Mouse (Mus musculus): ENCODE data around the gene Btg4. TPM values are rescaled to one million over a fixed set of nuclear protein-coding genes. Genes with fewer than 3 reads are reported as not detected.

Btg4 gene
- total RNA-seq, 2 experiments from 2014 or later: not detected

- no peak for DNase-seq (ENCODE audit: low spot score in 2 of 2)
Measured at GRCm38 (mm10) chr9:51165312-51166180, 104.8 kb downstream of the Btg4 start, which contains the start of gene Gm32742. TSS of gene Gm32742 (minus strand) at chr9:51165517.

GRCm38 (mm10) chr9:51167954-51168353 lies 107.3 kb downstream of the Btg4 start:
- no peak for DNase-seq (ENCODE audit: low spot score in 2 of 2)

GRCm38 (mm10) chr9:51168698-51169097 lies 108.0 kb downstream of the Btg4 start:
- no peak for DNase-seq (ENCODE audit: low spot score in 2 of 2)

GRCm38 (mm10) chr9:51169133-51169532 lies 108.4 kb downstream of the Btg4 start:
- DNase-seq (ENCODE audit: low spot score in 2 of 2): no peak

Small RNA genes within 50 kb of the gene (microRNA-seq; reads per million reads assigned to microRNA genes)
- gene Mir34b (16.7 to 53.6 reads per million in 2 experiments), gene Mir34c (746 to 921 reads per million in 2 experiments)

Other genes with a start within 250 kb of the Btg4 start
- gene Ppp2r1b, start 215.6 kb upstream of the Btg4 start, total RNA-seq (2021): 10 to 100 TPM; 14.3 to 16.8 TPM
- 10 to 100 TPM; 34.6 to 42.5 TPM for gene Sik2, start 51.8 kb upstream of the Btg4 start, total RNA-seq (2021)
- 1 to 10 TPM; 5.3 to 5.4 TPM for gene Layn, start 16.2 kb downstream of the Btg4 start, total RNA-seq (2021)
- gene 4833427G06Rik, start 41.2 kb downstream of the Btg4 start, total RNA-seq (2021): 1 to 10 TPM in 1 of 2 experiments, not detected in 1; 1.6 TPM
- gene Gm32742, start 104.6 kb downstream of the Btg4 start, total RNA-seq (2021): not detected
- gene Pou2af1, start 152.8 kb downstream of the Btg4 start, total RNA-seq (2021): not detected
- 1 to 10 TPM in 1 of 2 experiments, under 1 TPM in 1; 0.69 to 1.0 TPM for gene Colca2, start 217.7 kb downstream of the Btg4 start, total RNA-seq (2021)